ENCODE assay signal across 8 mouse cellular contexts in genomic region chr17:25813471-25813870, GRCm38 (mm10). TPM values are rescaled to one million over a fixed set of nuclear protein-coding genes. Genes with fewer than 3 reads are reported as not detected.
DNase-seq lines count a peak whose midpoint lies in the region; ATAC-seq and TF ChIP-seq lines count a peak whose summit lies in the region.

No protein-coding gene starts in this region.

- no peak for ATAC-seq in embryonic facial prominence, embryonic 15.5 days (ENCODE audit: insufficient number of reproducible peaks, low FRiP score, low TSS enrichment, low read depth)
- ATAC-seq in lung, embryonic 16.5 days (ENCODE audit: low read depth): peak; percentile 53

- H3K27me3 ChIP-seq in CH12.LX (replicated peaks): peaks cover 95% of the 10 kb centered on the region
- peaks cover 56% of the 10 kb centered on the region for H3K27me3 ChIP-seq in embryonic facial prominence, embryonic 15.5 days
- H3K27me3 ChIP-seq in lung, embryonic 16.5 days (ENCODE audit: control insufficient read depth, insufficient read depth, low read depth, low read length): peaks cover 35% of the 10 kb centered on the region

- DNase-seq in CH12.LX (ENCODE audit: extremely low read depth): peak; percentile 57
- peak; percentile 95 for DNase-seq in adrenal gland, postnatal 10 days
- peak; percentile 88 to 94 for DNase-seq in heart, postnatal 14 days
- peak; percentile 97 to 98 for DNase-seq in kidney, postnatal 4 days
- peak; percentile 69 for DNase-seq in urinary bladder, adult 2 months (ENCODE audit: low spot score)

- H3K4me1 ChIP-seq in CH12.LX (ENCODE audit: control insufficient read depth in 1 of 2, insufficient read depth in 2 of 2): peaks cover 2 to 5% of the 10 kb centered on the region in 2 experiments; a peak in 3 of 4 replicates
- H3K4me1 ChIP-seq in embryonic facial prominence, embryonic 15.5 days: peaks cover 22% of the 10 kb centered on the region
- peaks cover 3% of the 10 kb centered on the region; the same call in 1 of the 2 replicates for H3K4me1 ChIP-seq in lung, embryonic 16.5 days (replicated peaks; ENCODE audit: control insufficient read depth, insufficient read depth, low read length)
- peaks cover 40% of the 10 kb centered on the region for H3K4me1 ChIP-seq in olfactory bulb, adult 2 months (ENCODE audit: control insufficient read depth, insufficient read depth, low read length)

- H3K4me2 ChIP-seq in CH12.LX (ENCODE audit: insufficient read depth, low read depth, poor library complexity, severe bottlenecking): no peak overlapping the region
- H3K4me2 ChIP-seq in embryonic facial prominence, embryonic 15.5 days (replicated peaks): peak overlapping the region; percentile 12; the same call in 1 of the 2 replicates
- H3K4me2 ChIP-seq in lung, embryonic 16.5 days (ENCODE audit: low read depth, low read length): no peak overlapping the region

- TF ChIP-seq EP300 in CH12.LX (IDR thresholded peaks at IDR 0.05; ENCODE audit: low read length): no peak

- intact Hi-C loops in heart, postnatal 14 days (cut with DNase I): no loop called here

- no peak for TF ChIP-seq RAD21 in CH12.LX (IDR thresholded peaks at IDR 0.05; ENCODE audit: low read depth, low read length)

- no peak for TF ChIP-seq POLR2A in CH12.LX (IDR thresholded peaks at IDR 0.05; ENCODE audit: low read depth, low read length)
- 0 out of 2 replicates have a peak, but pooled peaks have one; percentile 20 for TF ChIP-seq POLR2A in olfactory bulb, adult 2 months (IDR thresholded peaks at IDR 0.05; ENCODE audit: insufficient read depth, low read depth, low read length)

- dilution Hi-C loops in CH12.LX (cut with MboI; ENCODE audit: extremely low pct_ligation_motif_present, extremely low pct_unique_long_range_greater_than_20kb, low sequenced_read_pairs): no loop called here

- H3K79me2 ChIP-seq in CH12.LX (replicated peaks; ENCODE audit: control insufficient read depth, extremely low read depth, insufficient read depth, poor library complexity, severe bottlenecking): no peaks in the 10 kb centered on the region

- whole genome bisulfite sequencing in embryonic facial prominence, embryonic 15.5 days: 2% methylated on average over 20 of the region's 20 CpGs
- WGBS in lung, embryonic 16.5 days: 2% methylated on average over 20 of the region's 20 CpGs
- WGBS in olfactory bulb, adult 2 months: under 1% methylated on average over 20 of the region's 20 CpGs

- H3K9me3 ChIP-seq in CH12.LX (replicated peaks; ENCODE audit: low read length): no peaks in the 10 kb centered on the region
- H3K9me3 ChIP-seq in embryonic facial prominence, embryonic 15.5 days (replicated peaks): no peaks in the 10 kb centered on the region
- no peaks in the 10 kb centered on the region for H3K9me3 ChIP-seq in lung, embryonic 16.5 days (ENCODE audit: control insufficient read depth, low read length)

- H3K9ac ChIP-seq in CH12.LX (ENCODE audit: insufficient read depth, low read depth): no peak overlapping the region
- no peak overlapping the region for H3K9ac ChIP-seq in embryonic facial prominence, embryonic 15.5 days
- H3K9ac ChIP-seq in lung, embryonic 16.5 days (ENCODE audit: low read length): no peak overlapping the region

- H3K36me3 ChIP-seq in CH12.LX (replicated peaks in 1 of 2; ENCODE audit: control insufficient read depth in 1 of 2, insufficient read depth in 1 of 2, low read length in 1 of 2): no peaks in the 10 kb centered on the region
- H3K36me3 ChIP-seq in embryonic facial prominence, embryonic 15.5 days: no peaks in the 10 kb centered on the region
- H3K36me3 ChIP-seq in lung, embryonic 16.5 days (ENCODE audit: control insufficient read depth, insufficient read depth, low read length): no peaks in the 10 kb centered on the region

- H3K4me3 ChIP-seq in CH12.LX (replicated peaks in 1 of 3; ENCODE audit: low read depth in 2 of 3, low read length in 2 of 3, poor library complexity in 1 of 3): no peak overlapping the region
- H3K4me3 ChIP-seq in embryonic facial prominence, embryonic 15.5 days (replicated peaks): no peak overlapping the region
- no peak overlapping the region for H3K4me3 ChIP-seq in lung, embryonic 16.5 days (ENCODE audit: low read length)
- peak overlapping the region; percentile 44 for H3K4me3 ChIP-seq in olfactory bulb, adult 2 months (ENCODE audit: insufficient read depth, low read depth, low read length)

- peak in 1 of 2 experiments; percentile 50; a peak in 2 of 4 replicates for TF ChIP-seq CTCF in CH12.LX (conservative IDR thresholded peaks at IDR 0.05 in 1 of 2, IDR thresholded peaks at IDR 0.05 in 1 of 2; ENCODE audit: low read depth in 2 of 2, low read length in 2 of 2)
- TF ChIP-seq CTCF in olfactory bulb, adult 2 months (IDR thresholded peaks at IDR 0.05; ENCODE audit: insufficient read depth, low read depth, low read length): peak; percentile 32; the same call in 1 of the 2 replicates

- in situ Hi-C loops in CH12.LX (cut with MboI; ENCODE audit: low pct_ligation_motif_present, low pct_unique_long_range_greater_than_20kb, low sequenced_read_pairs): no loop called here

- no peak overlapping the region for H3K27ac ChIP-seq in CH12.LX (ENCODE audit: insufficient read depth, low read depth)
- no peak overlapping the region for H3K27ac ChIP-seq in embryonic facial prominence, embryonic 15.5 days (replicated peaks)
- no peak overlapping the region for H3K27ac ChIP-seq in lung, embryonic 16.5 days (ENCODE audit: low read length)
- peak overlapping the region; percentile 66 for H3K27ac ChIP-seq in olfactory bulb, adult 2 months (ENCODE audit: insufficient read depth, low read depth, low read length)

TF ChIP-seq in CH12.LX, 34 proteins besides CTCF, POLR2A, EP300 and RAD21 (continues in another document):
- TF ChIP-seq IRF4 (IDR thresholded peaks at IDR 0.05; ENCODE audit: low read depth, low read length) (no peak), GABPA (IDR thresholded peaks at IDR 0.05; ENCODE audit: insufficient replicate concordance, low read depth, low read length) (no peak), TBP (conservative IDR thresholded peaks at IDR 0.05; ENCODE audit: low read depth, low read length) (no peak)

RNA-seq across cellular contexts. Expression of gene Fbxl16, which starts 4.6 kb away (rescaled TPM):
- total RNA-seq in CH12.LX (2012; rRNA removed): not detected in 2 replicates
- total RNA-seq in CH12.LX (2014; rRNA removed): not detected in 2 replicates
- polyA plus RNA-seq in CH12.LX (2012; ENCODE audit: insufficient read length, low read depth): not detected in 2 replicates
- 10 to 100 TPM; 11.6 to 14.5 TPM for total RNA-seq in adrenal gland, postnatal 10 days (2021)
- 3.8 and 4.0 TPM in 2 replicates for polyA plus RNA-seq in embryonic facial prominence, embryonic 15.5 days (2015; fragmentation: Nextera tagmentation; extraction: Ambion mirVana)
- total RNA-seq in heart, postnatal 14 days (2021): 1 to 10 TPM in 1 of 2 experiments, under 1 TPM in 1; 1.00 to 1.2 TPM
- 1.1 and 1.2 TPM in 2 replicates for polyA plus RNA-seq in lung, embryonic 16.5 days (2015; fragmentation: Nextera tagmentation; extraction: Ambion mirVana)
- polyA plus RNA-seq in olfactory bulb, adult 2 months (2012; ENCODE audit: insufficient read depth, insufficient read length, low replicate concordance, missing spikeins): not detected in 2 replicates
- 5.0 and 6.9 TPM in 2 replicates for polyA plus RNA-seq in urinary bladder, adult 2 months (2012; rRNA removed)

RNA-seq across cellular contexts. Expression of gene Wdr24, which starts 10.0 kb away (rescaled TPM):
- total RNA-seq in CH12.LX (2012; rRNA removed): 27.2 and 28.6 TPM in 2 replicates
- 17.3 and 20.9 TPM in 2 replicates for total RNA-seq in CH12.LX (2014; rRNA removed)
- polyA plus RNA-seq in CH12.LX (2012; ENCODE audit: insufficient read length, low read depth): 16.9 and 20.4 TPM in 2 replicates
- total RNA-seq in adrenal gland, postnatal 10 days (2021): 10 to 100 TPM; 17.6 to 23.1 TPM
- 24.7 and 27.1 TPM in 2 replicates for polyA plus RNA-seq in embryonic facial prominence, embryonic 15.5 days (2015; fragmentation: Nextera tagmentation; extraction: Ambion mirVana)
- 10 to 100 TPM; 10.5 to 11.0 TPM for total RNA-seq in heart, postnatal 14 days (2021)
- polyA plus RNA-seq in lung, embryonic 16.5 days (2015; fragmentation: Nextera tagmentation; extraction: Ambion mirVana): 28.5 and 28.9 TPM in 2 replicates
- not detected in 2 replicates for polyA plus RNA-seq in olfactory bulb, adult 2 months (2012; ENCODE audit: insufficient read depth, insufficient read length, low replicate concordance, missing spikeins)
- 23.2 and 27.6 TPM in 2 replicates for polyA plus RNA-seq in urinary bladder, adult 2 months (2012; rRNA removed)

RNA-seq across cellular contexts. Expression of gene Jmjd8, which starts 15.2 kb away (rescaled TPM):
- 7.7 and 9.3 TPM in 2 replicates for total RNA-seq in CH12.LX (2012; rRNA removed)
- total RNA-seq in CH12.LX (2014; rRNA removed): 4.8 and 6.1 TPM in 2 replicates
- 8.3 and 8.5 TPM in 2 replicates for polyA plus RNA-seq in CH12.LX (2012; ENCODE audit: insufficient read length, low read depth)
- 10 to 100 TPM; 54.9 to 62.3 TPM for total RNA-seq in adrenal gland, postnatal 10 days (2021)
- 44.9 and 46.2 TPM in 2 replicates for polyA plus RNA-seq in embryonic facial prominence, embryonic 15.5 days (2015; fragmentation: Nextera tagmentation; extraction: Ambion mirVana)
- total RNA-seq in heart, postnatal 14 days (2021): 10 to 100 TPM; 33.1 to 34.1 TPM
- polyA plus RNA-seq in lung, embryonic 16.5 days (2015; fragmentation: Nextera tagmentation; extraction: Ambion mirVana): 55.4 and 57.2 TPM in 2 replicates
- not detected in 2 replicates for polyA plus RNA-seq in olfactory bulb, adult 2 months (2012; ENCODE audit: insufficient read depth, insufficient read length, low replicate concordance, missing spikeins)
- 55.9 and 60.7 TPM in 2 replicates for polyA plus RNA-seq in urinary bladder, adult 2 months (2012; rRNA removed)

RNA-seq across cellular contexts. Expression of gene Metrn, which starts 16.5 kb away (rescaled TPM):
- 49.8 and 50.1 TPM in 2 replicates for total RNA-seq in CH12.LX (2012; rRNA removed)
- 18.1 and 23.7 TPM in 2 replicates for total RNA-seq in CH12.LX (2014; rRNA removed)
- polyA plus RNA-seq in CH12.LX (2012; ENCODE audit: insufficient read length, low read depth): 16.9 and 17.7 TPM in 2 replicates
- 10 to 100 TPM; 28.0 to 45.1 TPM for total RNA-seq in adrenal gland, postnatal 10 days (2021)
- 41.8 and 44.8 TPM in 2 replicates for polyA plus RNA-seq in embryonic facial prominence, embryonic 15.5 days (2015; fragmentation: Nextera tagmentation; extraction: Ambion mirVana)
- 10 to 100 TPM; 67.1 to 74.7 TPM for total RNA-seq in heart, postnatal 14 days (2021)
- 43.3 and 44.2 TPM in 2 replicates for polyA plus RNA-seq in lung, embryonic 16.5 days (2015; fragmentation: Nextera tagmentation; extraction: Ambion mirVana)
- not detected in 2 replicates for polyA plus RNA-seq in olfactory bulb, adult 2 months (2012; ENCODE audit: insufficient read depth, insufficient read length, low replicate concordance, missing spikeins)
- polyA plus RNA-seq in urinary bladder, adult 2 months (2012; rRNA removed): 15.4 and 16.5 TPM in 2 replicates

RNA-seq across cellular contexts. Expression of gene AC134908.4, which starts 18.0 kb away (rescaled TPM):
- not detected in 2 replicates for total RNA-seq in CH12.LX (2012; rRNA removed)
- total RNA-seq in CH12.LX (2014; rRNA removed): not detected in 2 replicates
- polyA plus RNA-seq in CH12.LX (2012; ENCODE audit: insufficient read length, low read depth): not detected in 2 replicates
- under 1 TPM in 1 of 2 experiments, not detected in 1; 0.48 TPM for total RNA-seq in adrenal gland, postnatal 10 days (2021)
- not detected in 2 replicates for polyA plus RNA-seq in embryonic facial prominence, embryonic 15.5 days (2015; fragmentation: Nextera tagmentation; extraction: Ambion mirVana)
- total RNA-seq in heart, postnatal 14 days (2021): not detected
- polyA plus RNA-seq in lung, embryonic 16.5 days (2015; fragmentation: Nextera tagmentation; extraction: Ambion mirVana): not detected in 2 replicates
- not detected in 2 replicates for polyA plus RNA-seq in olfactory bulb, adult 2 months (2012; ENCODE audit: insufficient read depth, insufficient read length, low replicate concordance, missing spikeins)
- not detected in 2 replicates for polyA plus RNA-seq in urinary bladder, adult 2 months (2012; rRNA removed)

Comparison
In these comparisons a context has a peak if more than half of its experiments do, and no peak if none do; other contexts are left out.
1. RNA of gene Wdr24, which starts 10.0 kb away (polyA plus RNA-seq): 28.5 to 28.9 TPM in lung, embryonic 16.5 days, 23.2 to 27.6 TPM in urinary bladder, adult 2 months, 24.7 to 27.1 TPM in embryonic facial prominence, embryonic 15.5 days and 16.9 to 20.4 TPM in CH12.LX; not detected in olfactory bulb, adult 2 months; every median in the first group is over 10 times any median in the second.
2. Peak in every context shown above with its lines, with median percentiles within 50 percentile points of each other: DNase-seq.